Mouse (Mus musculus) cortical plate, adult 2 months (tissue): ENCODE measurements around the gene Miga2.

ENCODE experiments used
- CTCF ChIP-seq: fragments of 200-500 bp; IDR thresholded peaks from 2 replicates; pipeline ENCODE4 v1.5.1; 2011; ENCODE audit warnings: mild to moderate bottlenecking, control low read depth, low read length; ENCODE audit not compliant: insufficient read depth; ENCODE audit errors: extremely low read depth
- POLR2A ChIP-seq: fragments of 200-500 bp; IDR thresholded peaks from 2 replicates; pipeline ENCODE4 v1.6.1; 2011; ENCODE audit warnings: mild to moderate bottlenecking, low read length, control low read depth; ENCODE audit not compliant: insufficient read depth; ENCODE audit errors: extremely low read depth

DNA sequence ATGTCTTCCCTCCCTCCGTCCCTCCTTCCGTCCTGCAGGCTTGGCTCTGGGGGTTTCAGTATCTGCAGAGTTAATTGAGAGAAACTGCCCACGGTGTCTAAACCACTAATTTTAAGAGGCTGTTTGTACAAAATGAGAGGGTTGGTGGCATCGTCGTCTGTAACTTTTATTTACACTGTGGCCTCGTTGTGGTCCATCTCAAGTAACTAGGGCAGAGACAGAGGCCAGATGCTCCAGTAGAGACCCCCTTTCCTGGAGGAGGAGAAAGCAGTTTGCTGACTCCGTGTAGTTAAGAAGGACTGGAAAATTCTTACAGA is 52.6 kb downstream of the Miga2 start:
- TF ChIP-seq POLR2A (no peak), CTCF (no peak)
